In the genomic region with DNA sequence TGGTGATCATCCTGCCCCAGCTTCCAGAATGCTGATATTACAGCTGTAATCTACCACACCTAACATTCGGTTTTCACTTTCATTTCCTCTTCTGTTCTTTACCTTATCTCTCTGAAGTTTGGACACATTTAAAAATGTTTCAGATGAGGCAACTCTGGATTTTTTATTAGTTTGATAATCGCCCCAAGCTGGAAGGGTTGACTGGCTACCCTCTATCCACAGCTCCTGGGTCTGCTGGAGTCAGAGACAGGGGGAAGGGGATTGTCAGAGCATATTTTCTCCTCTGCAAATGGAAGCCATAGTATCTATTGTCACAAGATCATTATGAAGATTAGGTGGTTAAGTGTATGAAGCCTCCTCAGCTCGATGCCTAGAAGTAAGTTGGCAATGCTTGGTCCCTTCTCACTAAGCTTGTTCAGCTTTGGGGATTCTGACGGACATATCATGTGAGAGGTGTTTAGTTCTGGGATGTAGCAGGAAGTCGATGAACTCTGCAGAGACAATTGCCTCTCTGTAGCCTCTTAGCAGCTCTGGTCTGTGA, we compare ENCODE assay signal across 8 mouse cellular contexts. TPM values are rescaled to one million over a fixed set of nuclear protein-coding genes. Genes with fewer than 3 reads are reported as not detected.
DNase-seq lines count a peak whose midpoint lies in the region; ATAC-seq and TF ChIP-seq lines count a peak whose summit lies in the region.

No protein-coding gene starts in this region.

- peaks cover 12% of the 10 kb centered on the region for H3K4me1 ChIP-seq in heart, embryonic 10.5 days
- peaks cover 42% of the 10 kb centered on the region for H3K4me1 ChIP-seq in G1E (ENCODE audit: insufficient read depth, low read depth, low read length)
- peaks cover 14% of the 10 kb centered on the region for H3K4me1 ChIP-seq in forebrain, embryonic 12.5 days
- peaks cover 16% of the 10 kb centered on the region for H3K4me1 ChIP-seq in liver, embryonic 11.5 days (replicated peaks; ENCODE audit: control insufficient read depth, insufficient read depth, low read length)

- 32% methylated on average over 5 of the region's 5 CpGs for WGBS in heart, embryonic 10.5 days
- 36% methylated on average over 5 of the region's 5 CpGs for WGBS in forebrain, embryonic 12.5 days
- WGBS in liver, embryonic 11.5 days, result 19% methylated on average over 5 of the region's 5 CpGs

- peaks cover 13% of the 10 kb centered on the region for H3K36me3 ChIP-seq in heart, embryonic 10.5 days
- H3K36me3 ChIP-seq in G1E (replicated peaks), result peaks cover 8% of the 10 kb centered on the region
- H3K36me3 ChIP-seq in forebrain, embryonic 12.5 days (replicated peaks), result peaks cover 6% of the 10 kb centered on the region
- peaks cover 4% of the 10 kb centered on the region; the same call in 1 of the 2 replicates for H3K36me3 ChIP-seq in liver, embryonic 11.5 days (ENCODE audit: control insufficient read depth, insufficient read depth, low read length)

- H3K9ac ChIP-seq in forebrain, embryonic 12.5 days, result peak overlapping the region; percentile 98; the same call in 1 of the 2 replicates
- H3K9ac ChIP-seq in liver, embryonic 11.5 days (ENCODE audit: low read depth, low read length), result peak overlapping the region; percentile 95

- no peak for DNase-seq in heart, embryonic 10.5 days (ENCODE audit: low spot score)
- DNase-seq in heart, postnatal 10 days, result no peak
- DNase-seq in G1E (ENCODE audit: low spot score), result peak; percentile 36
- DNase-seq in liver, embryonic 11.5 days (ENCODE audit: low spot score), result no peak
- no peak for DNase-seq in frontal cortex, postnatal 36 days (ENCODE audit: low spot score in 2 of 2)
- no peak for DNase-seq in adrenal gland, adult 18-20 months (ENCODE audit: low spot score in 2 of 2)

- TF ChIP-seq CTCF in G1E (IDR thresholded peaks at IDR 0.05; ENCODE audit: low read depth, low read length), result no peak

- peak; percentile 23; the same call in 1 of the 2 replicates for ATAC-seq in G1E (ENCODE audit: extremely low read depth, insufficient number of reproducible peaks, low FRiP score, poor library complexity, severe bottlenecking)
- no peak for ATAC-seq in forebrain, embryonic 12.5 days (ENCODE audit: low FRiP score)
- ATAC-seq in liver, embryonic 11.5 days (replicated peaks; ENCODE audit: low FRiP score), result no peak
- peak; percentile 27; the same call in 1 of the 2 replicates for ATAC-seq in neutrophil, adult 5-6 weeks (ENCODE audit: extremely low read depth, insufficient number of reproducible peaks, low FRiP score, poor library complexity, severe bottlenecking)

- intact Hi-C loops in heart, postnatal 10 days (cut with DNase I), result no loop called here

- peak overlapping the region; percentile 97 for H3K27ac ChIP-seq in heart, embryonic 10.5 days
- H3K27ac ChIP-seq in forebrain, embryonic 12.5 days, result peak overlapping the region; percentile 99
- H3K27ac ChIP-seq in liver, embryonic 11.5 days (ENCODE audit: low read depth, low read length), result peak overlapping the region; percentile 95; the same call in 1 of the 2 replicates

- H3K27me3 ChIP-seq in heart, embryonic 10.5 days (ENCODE audit: insufficient read depth, poor library complexity, severe bottlenecking), result no peaks in the 10 kb centered on the region
- H3K27me3 ChIP-seq in G1E (ENCODE audit: insufficient read depth, low read length), result no peaks in the 10 kb centered on the region
- H3K27me3 ChIP-seq in forebrain, embryonic 12.5 days, result no peaks in the 10 kb centered on the region
- H3K27me3 ChIP-seq in liver, embryonic 11.5 days (replicated peaks; ENCODE audit: control insufficient read depth, insufficient read depth, low read length), result no peaks in the 10 kb centered on the region

- H3K4me3 ChIP-seq in heart, embryonic 10.5 days, result peak overlapping the region; percentile 100
- peak overlapping the region; percentile 93; the same call in 1 of the 2 replicates for H3K4me3 ChIP-seq in G1E (ENCODE audit: low read depth, low read length)
- H3K4me3 ChIP-seq in forebrain, embryonic 12.5 days (replicated peaks), result peak overlapping the region; percentile 99
- H3K4me3 ChIP-seq in liver, embryonic 11.5 days (ENCODE audit: low read depth, low read length), result peak overlapping the region; percentile 95

- peak overlapping the region; percentile 83 for H3K4me2 ChIP-seq in forebrain, embryonic 12.5 days
- H3K4me2 ChIP-seq in liver, embryonic 11.5 days, result peak overlapping the region; percentile 97

- no peaks in the 10 kb centered on the region for H3K9me3 ChIP-seq in heart, embryonic 10.5 days
- no peaks in the 10 kb centered on the region for H3K9me3 ChIP-seq in G1E (replicated peaks)
- no peaks in the 10 kb centered on the region for H3K9me3 ChIP-seq in forebrain, embryonic 12.5 days
- H3K9me3 ChIP-seq in liver, embryonic 11.5 days (ENCODE audit: control insufficient read depth, low read length), result no peaks in the 10 kb centered on the region

RNA-seq across cellular contexts. Expression of gene Tut4, which starts 1.0 kb away (rescaled TPM):
- polyA plus RNA-seq in heart, embryonic 10.5 days (2016; fragmentation: Nextera tagmentation; extraction: Ambion mirVana), result 44.6 and 79.6 TPM in 2 replicates
- total RNA-seq in heart, postnatal 10 days (2021), result 10 to 100 TPM; 41.0 to 43.8 TPM
- 305 and 351 TPM in 2 replicates for total RNA-seq in G1E (2014; fragmentation: Nextera tagmentation)
- total RNA-seq in G1E (2017), result 36.6 and 49.0 TPM in 2 replicates
- 38.8 and 41.8 TPM in 2 replicates for polyA plus RNA-seq in G1E (2012)
- 94.9 and 118 TPM in 2 replicates for polyA plus RNA-seq in forebrain, embryonic 12.5 days (2016; fragmentation: Nextera tagmentation; extraction: Ambion mirVana)
- polyA plus RNA-seq in liver, embryonic 11.5 days (2014; fragmentation: Nextera tagmentation; extraction: Ambion mirVana), result 39.1 and 49.7 TPM in 2 replicates
- 223 and 242 TPM in 2 replicates for total RNA-seq in neutrophil, adult 5-6 weeks (2017)
- 10 to 100 TPM; 16.7 to 20.0 TPM for total RNA-seq in adrenal gland, adult 18-20 months (2021)

RNA-seq across cellular contexts. Expression of gene Gpx7, which starts 51.5 kb away (rescaled TPM):
- 54.3 and 58.8 TPM in 2 replicates for polyA plus RNA-seq in heart, embryonic 10.5 days (2016; fragmentation: Nextera tagmentation; extraction: Ambion mirVana)
- total RNA-seq in heart, postnatal 10 days (2021), result 10 to 100 TPM; 22.3 to 22.6 TPM
- total RNA-seq in G1E (2014; fragmentation: Nextera tagmentation) (not detected in 2 replicates), G1E (2017) (0.11 TPM in 1 of 2 replicates, not detected in the other)
- polyA plus RNA-seq in G1E (2012), result not detected in 2 replicates
- 29.2 and 35.1 TPM in 2 replicates for polyA plus RNA-seq in forebrain, embryonic 12.5 days (2016; fragmentation: Nextera tagmentation; extraction: Ambion mirVana)
- 21.5 and 21.8 TPM in 2 replicates for polyA plus RNA-seq in liver, embryonic 11.5 days (2014; fragmentation: Nextera tagmentation; extraction: Ambion mirVana)
- 0.61 and 0.70 TPM in 2 replicates for total RNA-seq in neutrophil, adult 5-6 weeks (2017)
- 1 to 10 TPM; 4.3 TPM for total RNA-seq in adrenal gland, adult 18-20 months (2021)

Comparison
In these comparisons a context has a peak if more than half of its experiments do, and no peak if none do; other contexts are left out.
1. ATAC-seq: peak in G1E (single experiment) and neutrophil, adult 5-6 weeks (single experiment); none in forebrain, embryonic 12.5 days (single experiment) and liver, embryonic 11.5 days (single experiment).
2. RNA of gene Gpx7, which starts 51.5 kb away (total RNA-seq): 22.3 to 22.6 TPM in heart, postnatal 10 days; 4.3 TPM in adrenal gland, adult 18-20 months, 0.61 to 0.70 TPM in neutrophil, adult 5-6 weeks and 0.11 TPM in G1E; every median in the first group is over 4 times any median in the second.
3. Peak in every context shown above with its lines, with median percentiles within 50 percentile points of each other: H3K27ac ChIP-seq and H3K4me3 ChIP-seq.